Mouse (Mus musculus) G1E (cell line): Measurements from ENCODE around the gene Dok3.

Experiments used
- CTCF ChIP-seq: IDR thresholded peaks from 2 replicates; pipeline ENCODE4 v1.5.1; 2012; ENCODE audit warnings: low read depth, low read length, inconsistent platforms, mixed read lengths
- POLR2AphosphoS5 ChIP-seq: IDR thresholded peaks from 2 replicates; pipeline ENCODE4 v1.6.1; 2012; ENCODE audit warnings: low read depth, low read length, inconsistent platforms; ENCODE audit not compliant: insufficient replicate concordance

DNA sequence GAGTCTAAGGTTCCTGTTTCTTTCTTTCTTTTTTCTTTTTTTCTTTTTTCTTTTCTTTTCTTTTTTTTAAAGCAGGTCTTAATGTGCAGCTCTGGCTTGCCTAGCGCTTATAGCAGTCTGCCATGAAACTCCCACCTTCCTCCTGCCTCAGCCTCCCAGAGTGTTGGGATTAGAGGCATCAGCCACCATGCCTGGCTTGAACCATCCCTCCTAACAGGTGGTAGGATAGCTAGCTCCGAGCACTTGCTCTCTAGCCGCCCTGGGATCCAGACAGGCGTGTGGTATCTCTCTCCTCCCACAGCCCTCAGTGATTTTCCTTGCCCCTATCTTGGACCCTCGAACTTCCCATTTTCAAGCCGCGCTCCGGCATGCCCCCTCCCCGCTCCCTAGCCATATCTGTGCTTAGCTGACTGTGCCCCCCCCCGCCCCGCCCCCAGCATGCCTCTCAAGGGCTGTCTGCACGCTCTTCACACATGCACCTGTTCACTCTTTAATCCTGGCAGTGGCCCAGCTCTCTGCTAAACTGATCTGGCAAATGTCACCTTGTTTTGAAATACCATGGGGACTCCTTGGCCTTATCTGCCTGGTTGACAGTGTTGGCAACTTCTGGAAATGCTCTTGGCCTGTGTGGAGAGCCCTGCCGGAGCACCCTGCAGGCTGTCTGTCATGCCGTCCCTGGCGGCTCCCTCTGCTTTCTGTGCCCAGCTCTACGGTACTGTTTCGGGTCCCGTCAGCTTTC lies 34.0 kb downstream of the Dok3 start:
- TF ChIP-seq CTCF (no peak), POLR2AphosphoS5 (no peak)
